Mouse (Mus musculus): ENCODE measurements around the gene Coa5.

- TF ChIP-seq POLR2A (IDR thresholded peaks at IDR 0.05; ENCODE audit: insufficient read length, low read depth), result no peak
- TF ChIP-seq TCF12 (IDR thresholded peaks at IDR 0.05; ENCODE audit: insufficient read depth, poor library complexity, severe bottlenecking), result no peak
- no peak for TF ChIP-seq REST (IDR thresholded peaks at IDR 0.05; ENCODE audit: insufficient read depth, insufficient read length)
- TF ChIP-seq CEBPB (IDR thresholded peaks at IDR 0.05; ENCODE audit: insufficient read depth, poor library complexity, severe bottlenecking), result no peak
- TF ChIP-seq MAX (IDR thresholded peaks at IDR 0.05; ENCODE audit: low read depth), result no peak
- no peak for TF ChIP-seq MYOD1 (IDR thresholded peaks at IDR 0.05; ENCODE audit: control insufficient read depth in 1 of 3, insufficient read length in 2 of 3, low read depth in 2 of 3)
- no peak for TF ChIP-seq USF1 (IDR thresholded peaks at IDR 0.05; ENCODE audit: low read depth)
- no peak for TF ChIP-seq SRF (IDR thresholded peaks at IDR 0.05; ENCODE audit: control insufficient read depth, insufficient read length, low read depth)
- TF ChIP-seq E2F4 (IDR thresholded peaks at IDR 0.05; ENCODE audit: insufficient read depth), result no peak
Observed at GRCm38 (mm10) chr1:37378095-37378494, 51.8 kb downstream of the Coa5 start.
